Mouse (Mus musculus): Measurements from ENCODE around the gene Bco2. TPM values are rescaled to one million over a fixed set of nuclear protein-coding genes. Genes with fewer than 3 reads are reported as not detected.
A peak's percentile ranks its signal among the peaks of the same experiment; 100 is the strongest.

Bco2 gene
- polyA plus RNA-seq, 1 experiment from 2014 or later: 0.20 TPM

GRCm38 (mm10) chr9:50497076-50497475 is 57.9 kb downstream of the Bco2 start:
- Histone ChIP-seq H3K9ac (replicated peaks; ENCODE audit: low read length) (no peak overlapping the region), H3K36me3 (ENCODE audit: control insufficient read depth, insufficient read depth, low read length) (no peaks in the 10 kb centered on the region), H3K9me3 (ENCODE audit: control insufficient read depth, low read length) (no peaks in the 10 kb centered on the region), H3K27ac (replicated peaks; ENCODE audit: low read depth, low read length) (no peak overlapping the region), H3K4me2 (ENCODE audit: low read length) (no peak overlapping the region), H3K4me3 (replicated peaks; ENCODE audit: low read depth, low read length) (no peak overlapping the region), H3K27me3 (ENCODE audit: control insufficient read depth, insufficient read depth, low read length) (no peaks in the 10 kb centered on the region), H3K4me1 (ENCODE audit: control insufficient read depth, insufficient read depth, low read length) (peaks cover 20% of the 10 kb centered on the region)
- DNase-seq (no peak), ATAC-seq (ENCODE audit: low FRiP score, low TSS enrichment) (no peak)
- 82% methylated on average over 6 of the region's 6 CpGs for whole genome bisulfite sequencing

- 22% methylated on average over 6 of the region's 6 CpGs for WGBS
- no peaks in the 10 kb centered on the region for H3K27me3 ChIP-seq (ENCODE audit: control insufficient read depth, insufficient read depth, low read length)
- H3K4me1 ChIP-seq (ENCODE audit: control insufficient read depth, insufficient read depth, low read length): peaks cover 20% of the 10 kb centered on the region
- no peak overlapping the region for H3K9ac ChIP-seq (replicated peaks; ENCODE audit: low read length)
- peak overlapping the region; percentile 1; the same call in 1 of the 2 replicates for H3K27ac ChIP-seq (replicated peaks; ENCODE audit: low read depth, low read length)
- DNase-seq (peak; percentile 13), ATAC-seq (ENCODE audit: low FRiP score, low TSS enrichment) (no peak)
- no peak overlapping the region for H3K4me2 ChIP-seq (ENCODE audit: low read length)
- no peaks in the 10 kb centered on the region for H3K36me3 ChIP-seq (ENCODE audit: control insufficient read depth, insufficient read depth, low read length)
- no peak overlapping the region for H3K4me3 ChIP-seq (replicated peaks; ENCODE audit: low read depth, low read length)
- H3K9me3 ChIP-seq (ENCODE audit: control insufficient read depth, low read length): no peaks in the 10 kb centered on the region
Observed at GRCm38 (mm10) chr9:50496546-50496945, 58.4 kb downstream of the Bco2 start.

- Histone ChIP-seq H3K27ac (replicated peaks; ENCODE audit: low read depth, low read length) (peak overlapping the region; percentile 1; the same call in 1 of the 2 replicates), H3K4me2 (ENCODE audit: low read length) (no peak overlapping the region), H3K9me3 (ENCODE audit: control insufficient read depth, low read length) (no peaks in the 10 kb centered on the region), H3K27me3 (ENCODE audit: control insufficient read depth, insufficient read depth, low read length) (no peaks in the 10 kb centered on the region), H3K4me1 (ENCODE audit: control insufficient read depth, insufficient read depth, low read length) (peaks cover 20% of the 10 kb centered on the region), H3K4me3 (replicated peaks; ENCODE audit: low read depth, low read length) (no peak overlapping the region), H3K9ac (replicated peaks; ENCODE audit: low read length) (no peak overlapping the region), H3K36me3 (ENCODE audit: control insufficient read depth, insufficient read depth, low read length) (no peaks in the 10 kb centered on the region)
- WGBS: 9% methylated on average over 6 of the region's 6 CpGs
- no peak for ATAC-seq (ENCODE audit: low FRiP score, low TSS enrichment)
- DNase-seq: peak; percentile 41
Observed at GRCm38 (mm10) chr9:50496151-50496505, 58.9 kb downstream of the Bco2 start.

- Histone ChIP-seq H3K9ac (replicated peaks; ENCODE audit: low read length) (no peak overlapping the region), H3K27me3 (ENCODE audit: control insufficient read depth, insufficient read depth, low read length) (no peaks in the 10 kb centered on the region), H3K4me3 (replicated peaks; ENCODE audit: low read depth, low read length) (no peak overlapping the region), H3K9me3 (ENCODE audit: control insufficient read depth, low read length) (no peaks in the 10 kb centered on the region), H3K27ac (replicated peaks; ENCODE audit: low read depth, low read length) (no peak overlapping the region), H3K4me2 (ENCODE audit: low read length) (no peak overlapping the region), H3K36me3 (ENCODE audit: control insufficient read depth, insufficient read depth, low read length) (no peaks in the 10 kb centered on the region), H3K4me1 (ENCODE audit: control insufficient read depth, insufficient read depth, low read length) (peaks cover 19% of the 10 kb centered on the region)
- WGBS: 61% methylated on average over 10 of the region's 10 CpGs
- no peak for DNase-seq
- no peak for ATAC-seq (ENCODE audit: low FRiP score, low TSS enrichment)
Observed at GRCm38 (mm10) chr9:50495405-50496150, 59.4 kb downstream of the Bco2 start.

- H3K4me3 ChIP-seq (replicated peaks; ENCODE audit: low read depth, low read length): no peak within 1 kb of the TSS
- no peak for ATAC-seq (ENCODE audit: low FRiP score, low TSS enrichment)
- no peaks in the 10 kb centered on the region for H3K9me3 ChIP-seq (ENCODE audit: control insufficient read depth, low read length)
- DNase-seq: no peak
- H3K36me3 ChIP-seq (ENCODE audit: control insufficient read depth, insufficient read depth, low read length): no peaks in the 10 kb centered on the region
- WGBS: 90% methylated on average over 6 of the region's 6 CpGs
- H3K4me1 ChIP-seq (ENCODE audit: control insufficient read depth, insufficient read depth, low read length): peaks cover 12% of the 10 kb centered on the region
- no peak within 1 kb of the TSS for H3K4me2 ChIP-seq (ENCODE audit: low read length)
- H3K9ac ChIP-seq (replicated peaks; ENCODE audit: low read length): no peak within 1 kb of the TSS
- no peaks in the 10 kb centered on the region for H3K27me3 ChIP-seq (ENCODE audit: control insufficient read depth, insufficient read depth, low read length)
- no peak within 1 kb of the TSS for H3K27ac ChIP-seq (replicated peaks; ENCODE audit: low read depth, low read length)
Observed at GRCm38 (mm10) chr9:50494311-50494710, 60.7 kb downstream of the Bco2 start, which contains the start of gene Plet1. Plet1 (plus strand) TSS chr9:50494525.

GRCm38 (mm10) chr9:50493777-50494176 is 61.2 kb downstream of the Bco2 start:
- H3K27me3 ChIP-seq (ENCODE audit: control insufficient read depth, insufficient read depth, low read length): no peaks in the 10 kb centered on the region
- H3K4me3 ChIP-seq (replicated peaks; ENCODE audit: low read depth, low read length): no peak overlapping the region
- H3K27ac ChIP-seq (replicated peaks; ENCODE audit: low read depth, low read length): no peak overlapping the region
- no peak overlapping the region for H3K4me2 ChIP-seq (ENCODE audit: low read length)
- no peaks in the 10 kb centered on the region for H3K9me3 ChIP-seq (ENCODE audit: control insufficient read depth, low read length)
- no peak for DNase-seq
- H3K36me3 ChIP-seq (ENCODE audit: control insufficient read depth, insufficient read depth, low read length): no peaks in the 10 kb centered on the region
- H3K9ac ChIP-seq (replicated peaks; ENCODE audit: low read length): no peak overlapping the region
- H3K4me1 ChIP-seq (ENCODE audit: control insufficient read depth, insufficient read depth, low read length): peaks cover 12% of the 10 kb centered on the region
- ATAC-seq (ENCODE audit: low FRiP score, low TSS enrichment): no peak
- WGBS: 67% methylated on average over 2 of the region's 2 CpGs

GRCm38 (mm10) chr9:50491531-50492045 is 63.4 kb downstream of the Bco2 start:
- no peaks in the 10 kb centered on the region for H3K36me3 ChIP-seq (ENCODE audit: control insufficient read depth, insufficient read depth, low read length)
- no peak for ATAC-seq (ENCODE audit: low FRiP score, low TSS enrichment)
- no peak overlapping the region for H3K27ac ChIP-seq (replicated peaks; ENCODE audit: low read depth, low read length)
- H3K4me1 ChIP-seq (ENCODE audit: control insufficient read depth, insufficient read depth, low read length): peaks cover 10% of the 10 kb centered on the region
- H3K4me2 ChIP-seq (ENCODE audit: low read length): no peak overlapping the region
- H3K9me3 ChIP-seq (ENCODE audit: control insufficient read depth, low read length): no peaks in the 10 kb centered on the region
- no peak for DNase-seq
- no peak overlapping the region for H3K4me3 ChIP-seq (replicated peaks; ENCODE audit: low read depth, low read length)
- 88% methylated on average over 2 of the region's 2 CpGs for WGBS
- no peak overlapping the region for H3K9ac ChIP-seq (replicated peaks; ENCODE audit: low read length)
- no peaks in the 10 kb centered on the region for H3K27me3 ChIP-seq (ENCODE audit: control insufficient read depth, insufficient read depth, low read length)

GRCm38 (mm10) chr9:50490836-50491235 is 64.1 kb downstream of the Bco2 start:
- no peak overlapping the region for H3K4me3 ChIP-seq (replicated peaks; ENCODE audit: low read depth, low read length)
- DNase-seq: no peak
- no peak overlapping the region for H3K9ac ChIP-seq (replicated peaks; ENCODE audit: low read length)
- H3K4me1 ChIP-seq (ENCODE audit: control insufficient read depth, insufficient read depth, low read length): peaks cover 2% of the 10 kb centered on the region
- ATAC-seq (ENCODE audit: low FRiP score, low TSS enrichment): no peak
- H3K27ac ChIP-seq (replicated peaks; ENCODE audit: low read depth, low read length): no peak overlapping the region
- no peak overlapping the region for H3K4me2 ChIP-seq (ENCODE audit: low read length)
- no peaks in the 10 kb centered on the region for H3K36me3 ChIP-seq (ENCODE audit: control insufficient read depth, insufficient read depth, low read length)
- no peaks in the 10 kb centered on the region for H3K9me3 ChIP-seq (ENCODE audit: control insufficient read depth, low read length)
- H3K27me3 ChIP-seq (ENCODE audit: control insufficient read depth, insufficient read depth, low read length): no peaks in the 10 kb centered on the region

- H3K27me3 ChIP-seq (ENCODE audit: control insufficient read depth, insufficient read depth, low read length): no peaks in the 10 kb centered on the region
- WGBS: 6% methylated on average over 10 of the region's 10 CpGs
- peak overlapping the region; percentile 38 for H3K4me2 ChIP-seq (ENCODE audit: low read length)
- H3K9ac ChIP-seq (replicated peaks; ENCODE audit: low read length): no peak overlapping the region
- ATAC-seq (ENCODE audit: low FRiP score, low TSS enrichment) (no peak), DNase-seq (peak; percentile 53)
- no peak overlapping the region for H3K27ac ChIP-seq (replicated peaks; ENCODE audit: low read depth, low read length)
- H3K9me3 ChIP-seq (ENCODE audit: control insufficient read depth, low read length): no peaks in the 10 kb centered on the region
- H3K36me3 ChIP-seq (ENCODE audit: control insufficient read depth, insufficient read depth, low read length): no peaks in the 10 kb centered on the region
- no peak overlapping the region for H3K4me3 ChIP-seq (replicated peaks; ENCODE audit: low read depth, low read length)
- H3K4me1 ChIP-seq (ENCODE audit: control insufficient read depth, insufficient read depth, low read length): 0 out of 2 replicates have a peak, but pooled peaks cover 5% of the 10 kb centered on the region
Observed at GRCm38 (mm10) chr9:50485521-50485920, 69.5 kb downstream of the Bco2 start.

Data from midbrain, embryonic 14.5 days (tissue).